Mouse (Mus musculus) kidney, adult 18-20 months (tissue): ENCODE measurements around the gene Fgf3.

Source experiments
- DNase-seq: peaks from one replicate; pipeline ENCODE4 v3.0.0; 2021

Fgf3 gene

GRCm38 (mm10) chr7:144837891-144838488, at the start of gene Fgf3:
Gene Fgf3, plus strand, starts transcription at chr7:144838083.
- DNase-seq = no peak

DNA sequence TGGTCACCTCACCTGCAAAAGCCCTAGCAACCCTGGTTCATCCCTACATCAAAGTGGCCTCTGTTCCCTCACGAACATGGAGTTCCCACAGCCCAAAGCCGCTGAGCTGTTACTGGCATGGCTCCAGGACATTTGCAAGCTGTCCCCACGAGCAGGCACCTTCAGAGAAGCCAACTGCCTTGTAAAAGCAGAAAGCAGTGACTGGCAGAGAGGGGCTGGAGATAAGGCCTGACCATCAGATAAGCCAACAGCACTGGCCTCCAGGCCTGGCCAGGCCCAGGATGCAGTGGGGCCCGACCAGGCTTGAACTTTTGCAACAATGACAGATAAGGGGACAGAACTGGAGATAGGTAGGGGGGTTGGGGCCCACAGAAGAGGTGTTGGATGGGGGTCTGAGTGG, 49.3 kb upstream of the Fgf3 start:
- DNase-seq = no peak

DNA sequence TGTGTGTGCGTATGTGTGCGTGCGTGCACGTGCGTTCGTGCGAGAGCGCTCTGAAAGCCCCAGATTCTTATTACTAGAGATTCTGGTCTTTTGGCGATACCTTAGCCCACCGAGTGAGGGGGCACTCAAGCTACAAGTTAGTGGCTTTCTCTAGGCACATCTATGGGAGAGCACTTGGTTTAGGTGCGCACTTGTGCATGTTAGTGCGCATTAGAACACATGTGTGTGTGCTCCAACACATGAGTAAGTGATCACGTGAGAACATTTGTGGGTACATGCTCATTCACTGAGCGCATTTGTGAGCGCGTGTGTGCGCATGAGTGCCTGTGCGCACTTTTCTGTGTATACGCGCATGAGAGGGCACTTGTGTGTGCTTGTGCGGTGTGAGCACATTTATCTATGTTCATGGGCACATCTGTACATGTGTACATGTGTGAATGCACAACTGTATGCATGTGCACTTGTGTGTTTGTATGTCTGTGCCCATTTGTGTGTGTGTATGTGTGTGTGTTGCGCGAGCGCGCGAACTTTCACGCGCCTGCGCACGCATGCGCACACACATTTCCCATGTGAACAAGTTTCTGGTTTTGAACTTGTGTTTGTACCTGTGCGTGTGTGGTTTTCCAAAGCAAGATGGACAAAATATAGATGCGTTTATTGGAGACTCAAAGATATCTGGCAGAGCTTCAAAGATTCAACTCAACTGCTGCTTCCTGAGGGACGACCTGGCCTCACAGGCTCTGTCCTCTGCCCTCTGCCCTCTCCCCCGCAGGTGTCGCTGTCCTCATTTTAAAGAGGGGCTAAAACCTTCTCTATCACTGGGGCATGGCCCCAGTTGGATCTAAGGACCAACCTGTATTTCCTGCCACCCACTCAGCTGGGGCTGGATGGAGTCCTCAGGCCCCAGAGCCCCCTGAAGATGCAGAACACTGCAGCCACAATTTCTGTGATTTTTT, 48.0 kb upstream of the Fgf3 start:
- no peak for DNase-seq

DNA sequence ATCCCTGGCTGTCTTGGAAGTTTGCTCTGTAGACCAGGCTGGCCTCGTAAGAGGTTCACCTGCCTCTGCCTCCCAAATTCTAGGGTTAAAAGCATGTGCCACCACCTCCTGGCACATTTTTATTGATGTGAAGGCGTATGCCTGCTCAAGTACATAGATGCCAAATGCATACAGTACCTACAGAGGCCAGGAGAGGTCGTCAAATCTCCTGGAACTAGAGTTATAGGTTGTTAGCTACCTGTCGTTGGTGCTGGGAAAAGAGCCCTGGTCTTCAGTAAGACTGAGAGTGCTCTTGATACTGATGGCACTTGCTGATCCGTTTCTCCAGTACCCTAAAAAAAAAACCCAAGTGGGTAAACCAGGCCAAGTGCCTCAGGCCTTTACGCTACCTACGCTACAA, 46.5 kb upstream of the Fgf3 start:
- no peak for DNase-seq

- DNase-seq = peak; percentile 51
These were observed 44.6 kb upstream of the Fgf3 start for GRCm38 (mm10) chr7:144793296-144793695.

GRCm38 (mm10) chr7:144795976-144796474, 41.9 kb upstream of the Fgf3 start:
- no peak for DNase-seq

- DNase-seq = no peak
These were observed 40.7 kb upstream of the Fgf3 start for GRCm38 (mm10) chr7:144796986-144797735.

DNA sequence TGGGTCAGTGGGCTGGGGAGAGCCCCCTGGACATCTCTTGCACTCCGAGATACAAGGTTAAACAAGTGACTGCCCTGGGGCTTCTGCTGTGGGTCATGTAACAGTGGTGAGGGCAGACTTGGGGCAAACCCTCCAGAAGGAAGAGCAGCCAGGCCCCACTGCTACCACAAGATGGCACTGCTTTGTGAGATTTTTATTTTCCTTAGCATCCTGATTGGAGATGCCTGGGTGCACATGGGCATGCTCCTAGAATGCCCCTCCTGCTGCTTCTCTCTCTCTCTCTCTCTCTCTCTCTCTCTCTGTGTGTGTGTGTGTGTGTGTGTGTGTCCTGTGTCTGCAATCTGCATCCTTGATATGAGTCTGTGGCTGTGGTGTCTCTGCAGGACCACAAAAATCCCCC, 39.4 kb upstream of the Fgf3 start:
- DNase-seq = no peak

- no peak for DNase-seq
These were observed 30.8 kb upstream of the Fgf3 start for GRCm38 (mm10) chr7:144807036-144807435.

DNA sequence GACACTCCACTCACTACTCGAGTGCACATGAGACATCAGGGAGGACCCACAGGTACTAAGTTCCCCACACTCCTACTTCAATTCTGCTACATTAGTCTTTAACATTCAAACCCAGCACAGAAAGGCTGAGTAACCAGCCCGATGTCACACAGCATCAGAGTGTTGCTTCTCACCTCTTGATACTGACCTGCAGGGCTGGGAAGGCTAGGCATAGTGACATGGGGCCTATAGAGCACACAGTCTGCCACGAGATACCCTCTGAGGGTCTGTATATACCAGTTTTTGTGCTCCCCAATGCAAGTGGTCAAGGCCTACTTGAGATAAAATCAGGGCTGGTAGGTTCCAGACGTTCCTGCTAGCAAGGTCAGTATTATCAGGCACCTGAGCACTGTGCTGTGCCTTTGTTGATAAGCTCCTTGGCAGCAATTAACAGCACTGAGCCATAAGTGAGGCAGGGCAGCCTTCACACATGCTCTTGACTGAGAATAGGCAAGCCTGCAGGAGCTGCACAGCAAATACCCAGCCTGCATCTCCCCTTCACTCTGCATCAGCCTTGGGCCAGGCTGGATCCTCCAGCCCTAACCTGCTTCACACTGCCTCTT, 29.8 kb upstream of the Fgf3 start:
- DNase-seq = no peak

- DNase-seq = no peak
These were observed 26.4 kb upstream of the Fgf3 start for GRCm38 (mm10) chr7:144811521-144811920.

DNA sequence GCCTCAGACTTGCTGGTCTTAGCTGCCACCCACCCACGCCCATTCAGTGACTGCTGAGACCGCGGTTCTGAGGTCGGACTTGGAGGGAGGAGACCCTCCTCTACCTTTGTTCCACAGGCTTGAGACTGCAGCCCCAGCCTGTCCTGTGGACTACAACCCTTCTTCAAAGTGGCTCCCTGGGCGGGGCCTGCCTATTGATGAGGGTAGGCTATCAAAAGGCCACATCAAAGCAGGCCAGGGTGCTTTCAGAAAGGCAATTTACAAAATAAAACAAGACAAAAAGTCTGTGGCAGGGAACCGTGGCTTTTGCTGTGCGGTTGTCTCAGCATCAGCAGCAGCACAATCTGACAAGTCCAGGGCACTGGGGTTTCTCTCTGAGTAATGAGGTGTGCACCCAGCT, 16.0 kb upstream of the Fgf3 start:
- no peak for DNase-seq

DNA sequence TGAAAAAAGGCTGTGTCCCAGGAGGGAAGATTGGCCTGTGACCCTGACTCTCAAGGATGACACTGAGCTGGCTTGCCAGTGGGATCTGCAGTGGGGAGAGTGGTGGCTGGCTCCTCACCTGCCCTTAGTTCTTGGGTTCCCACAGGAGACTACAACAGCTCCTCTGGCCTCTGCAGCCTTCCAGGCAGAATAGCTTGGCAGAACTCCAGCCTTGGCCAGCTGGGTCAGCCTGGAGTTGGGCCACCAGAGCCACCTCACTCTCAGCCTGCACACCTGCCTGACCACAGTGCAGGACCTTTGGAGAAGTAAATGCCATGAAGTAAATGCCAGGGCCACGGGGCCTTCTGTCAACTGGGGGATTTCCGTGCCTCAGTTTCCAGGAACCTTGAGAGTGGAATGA, 13.9 kb upstream of the Fgf3 start:
- peak; percentile 32 for DNase-seq

- no peak for DNase-seq
These were observed 9.5 kb upstream of the Fgf3 start for GRCm38 (mm10) chr7:144828369-144828768.

GRCm38 (mm10) chr7:144838522-144839503, 930 bp downstream of the Fgf3 start:
- no peak for DNase-seq

- peak; percentile 50 for DNase-seq
These were observed 8.3 kb downstream of the Fgf3 start for GRCm38 (mm10) chr7:144846158-144846557.

DNA sequence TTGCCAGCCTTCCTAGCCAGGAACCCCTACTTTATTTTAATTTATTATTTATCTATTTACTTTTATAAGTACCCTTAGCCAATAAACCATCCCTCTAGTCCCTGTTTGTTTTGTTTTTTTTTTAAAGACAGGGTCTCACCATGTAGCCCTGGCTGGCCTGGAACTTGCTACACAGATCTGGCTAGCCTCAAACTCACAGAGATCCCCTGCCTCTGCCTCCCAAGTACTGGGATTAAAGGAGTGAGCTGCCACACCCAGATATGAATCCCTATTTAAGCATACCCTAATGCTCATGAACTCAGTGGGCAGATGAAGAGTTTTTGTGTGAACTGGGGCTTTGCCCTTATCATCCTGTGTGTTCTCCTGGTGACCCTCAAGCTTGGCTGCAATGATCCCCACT, 9.2 kb downstream of the Fgf3 start, which contains the start of gene Fgf4:
Fgf4 (plus strand) TSS at position 301 of the 400 bp plus-strand sequence.
- DNase-seq = no peak

- DNase-seq = no peak
These were observed 13.4 kb downstream of the Fgf3 start for GRCm38 (mm10) chr7:144851321-144851720.

- no peak for DNase-seq
These were observed 17.1 kb downstream of the Fgf3 start for GRCm38 (mm10) chr7:144854966-144855365.

- DNase-seq = no peak
These were observed 19.3 kb downstream of the Fgf3 start for GRCm38 (mm10) chr7:144857158-144857557.

GRCm38 (mm10) chr7:144857826-144858342, 20.0 kb downstream of the Fgf3 start:
- no peak for DNase-seq
